Mouse (Mus musculus) cerebellum, adult 2 months (tissue): Measurements from ENCODE around the gene Hoxa2. TPM values are rescaled to one million over a fixed set of nuclear protein-coding genes. Genes with fewer than 3 reads are reported as not detected.

Experiments
- DNase-seq, 2 experiments: peaks; one replicate each; pipeline ENCODE4 v3.0.0; 2021
- H3K27ac ChIP-seq: fragments of 200-500 bp; 2 replicates; pipeline ENCODE4 v1.5.1; 2012; ENCODE audit warnings: low read length, control low read depth, inconsistent platforms; ENCODE audit not compliant: insufficient read depth
- H3K27me3 ChIP-seq: fragments of 200-500 bp; 2 replicates; pipeline ENCODE4 v1.6.1; 2012; ENCODE audit warnings: inconsistent platforms, mild to moderate bottlenecking, low read length, moderate library complexity; ENCODE audit not compliant: control insufficient read depth, insufficient read depth
- H3K4me1 ChIP-seq: fragments of 200-500 bp; 2 replicates; pipeline ENCODE4 v1.6.1; 2011; ENCODE audit warnings: low read length; ENCODE audit not compliant: control insufficient read depth, insufficient read depth
- H3K4me3 ChIP-seq: fragments of 200-500 bp; replicated peaks from 2 replicates; pipeline ENCODE3; 2011; ENCODE audit warnings: mild to moderate bottlenecking, low read depth, low read length, control low read depth; ENCODE audit not compliant: insufficient read depth
- CTCF ChIP-seq: fragments of 200-500 bp; IDR thresholded peaks from 2 replicates; pipeline ENCODE4 v1.5.1; 2011; ENCODE audit warnings: low read depth, mild to moderate bottlenecking, control low read depth, low read length, moderate library complexity, borderline replicate concordance; ENCODE audit not compliant: insufficient read depth
- POLR2A ChIP-seq: fragments of 200-500 bp; IDR thresholded peaks from 2 replicates; pipeline ENCODE4 v1.6.1; 2011; ENCODE audit warnings: low read length, control low read depth, borderline replicate concordance; ENCODE audit not compliant: insufficient read depth
- WGBS: fragments of 180-500 bp; shearing (Covaris S2); methylation state at CpG from one replicate; pipeline ENCODE4 v1.1.7; 2018; 5-methylcytosine and 5-hydroxymethylcytosine counted together
- polyA plus RNA-seq: library from polyadenylated mRNA; depleted of rRNA; stranded (reverse); fragments of >200 nt; gene quantifications from 2 replicates; pipeline ENCODE4 v1.2.3, GENCODE M21; 2012; rRNA removed

Gene Hoxa2
- polyA plus RNA-seq = 1.8 and 2.8 TPM in 2 replicates

DNA sequence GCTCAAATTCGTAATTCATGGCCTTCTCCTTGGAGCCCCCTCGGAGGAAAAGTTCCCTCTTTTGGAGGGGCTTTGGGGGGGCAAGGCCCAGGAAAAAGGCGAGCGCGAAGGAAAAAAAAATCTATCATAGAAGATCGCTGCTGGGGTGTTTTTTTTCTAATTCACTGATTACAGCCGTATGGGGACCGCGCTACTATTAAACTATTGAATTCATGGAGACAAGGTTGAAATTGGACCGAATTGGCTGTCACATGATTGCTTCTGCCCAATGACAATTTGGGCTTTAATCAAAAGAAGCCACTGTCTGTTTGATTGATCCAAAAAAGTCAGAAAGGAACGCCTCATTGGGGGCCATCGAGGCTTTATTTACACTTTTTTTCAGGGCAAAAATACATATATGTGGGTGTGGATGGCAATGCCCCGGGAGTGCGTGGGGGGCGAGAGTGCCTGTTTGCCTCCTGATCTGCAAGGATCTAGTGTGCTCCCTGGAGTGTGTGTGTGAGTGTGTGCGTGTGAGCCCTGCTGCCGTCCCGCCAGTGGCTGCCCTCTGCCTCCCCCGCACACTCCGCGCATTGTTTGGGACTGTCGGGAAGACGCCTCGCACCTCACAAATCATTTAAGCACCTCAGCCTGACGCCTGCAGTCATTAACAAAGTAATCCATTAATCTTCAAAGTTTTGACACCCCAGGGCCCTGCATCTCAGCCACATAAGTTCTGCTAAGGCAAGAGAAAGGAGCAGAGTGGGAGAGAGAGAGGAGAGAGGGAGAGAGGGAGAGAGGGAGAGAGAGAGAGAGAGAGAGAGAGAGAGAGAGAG lies at the start of gene Hoxa2:
TSS of gene Hoxa2 (minus strand) at position 206 of the 815 bp plus-strand sequence.
- DNase-seq = no peak
- TF ChIP-seq CTCF (no peak), POLR2A (no peak)
- peaks cover 18% of the 10 kb centered on the region; the same call in 1 of the 2 replicates for H3K27me3 ChIP-seq
- H3K27ac ChIP-seq = no peak within 1 kb of the TSS
- H3K4me3 ChIP-seq = no peak within 1 kb of the TSS
- no peaks in the 10 kb centered on the region for H3K4me1 ChIP-seq
- WGBS = 6% methylated on average over 25 of the region's 25 CpGs

DNA sequence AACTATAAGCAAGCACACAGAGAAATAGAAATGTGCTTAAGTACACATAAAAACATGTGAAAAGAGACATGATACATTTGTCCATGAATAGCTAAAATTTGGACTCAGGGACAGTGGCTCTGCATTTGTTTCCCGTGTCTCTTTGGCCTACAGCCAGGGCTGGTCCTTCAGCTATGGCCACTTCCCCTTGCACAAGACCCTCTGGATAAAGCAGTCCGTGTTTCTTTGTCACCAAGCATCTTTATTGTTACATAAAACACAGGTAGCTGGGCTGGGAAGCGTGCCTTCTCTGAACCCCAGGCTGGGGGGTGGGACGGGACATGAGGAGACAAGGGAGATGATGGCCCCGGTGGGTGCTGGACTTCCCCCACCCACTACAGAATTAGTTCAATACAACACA lies 49.6 kb upstream of the Hoxa2 start:
- H3K4me1 ChIP-seq = no peaks in the 10 kb centered on the region
- no peak for TF ChIP-seq CTCF
- TF ChIP-seq POLR2A = no peak
- no peak overlapping the region for H3K27ac ChIP-seq
- no peak overlapping the region for H3K4me3 ChIP-seq
- WGBS = 15% methylated on average over 5 of the region's 5 CpGs
- H3K27me3 ChIP-seq = peaks cover 16% of the 10 kb centered on the region; the same call in 1 of the 2 replicates
- DNase-seq = no peak

DNA sequence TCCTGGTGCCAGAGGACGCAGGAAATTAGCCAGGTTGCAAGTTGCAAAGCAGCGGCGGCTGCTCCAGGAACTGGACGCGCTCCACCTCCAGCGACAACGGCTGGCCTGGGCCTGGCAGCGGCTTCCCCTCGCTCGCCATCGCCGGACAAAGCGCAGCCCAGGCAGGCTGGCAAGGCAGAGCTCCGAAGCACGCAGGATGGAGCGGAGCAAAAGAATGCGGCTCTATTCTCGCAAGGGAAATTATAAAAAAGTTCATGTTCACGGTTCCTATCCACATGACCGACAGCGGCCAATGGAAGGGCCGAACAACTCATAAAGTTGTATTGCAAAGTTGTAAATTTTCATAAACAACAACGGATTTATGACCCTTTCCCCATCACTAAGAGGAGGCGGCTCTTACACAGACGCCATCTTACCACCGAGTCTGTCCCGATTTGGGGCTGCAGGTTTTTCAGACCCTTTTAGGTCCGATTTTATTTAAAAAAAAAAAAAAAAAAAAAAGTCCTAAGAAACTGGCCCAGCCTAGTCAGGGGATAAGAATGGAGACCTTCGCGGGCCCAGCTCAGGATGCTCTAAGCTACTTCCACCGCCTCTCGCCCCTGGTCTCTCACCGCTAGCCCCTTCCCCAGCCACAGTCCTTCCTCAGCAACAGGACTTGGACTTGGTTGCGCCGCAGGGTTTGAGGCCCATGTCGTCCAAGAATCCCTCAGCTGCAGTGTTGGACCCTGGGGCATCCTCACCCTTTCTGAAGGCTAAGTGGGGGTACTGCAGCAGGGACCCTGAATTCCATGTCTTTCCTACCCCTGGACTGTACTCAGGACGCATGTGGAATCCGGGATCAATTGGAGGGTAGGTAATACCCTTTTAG lies 48.7 kb upstream of the Hoxa2 start, which contains the start of the genes Hoxa3 and Gm28308:
TSS of gene Hoxa3 (minus strand) at position 218 of the 868 bp plus-strand sequence.
TSS of gene Gm28308 (minus strand) at position 221 of the 868 bp plus-strand sequence.
- 3% methylated on average over 38 of the region's 38 CpGs for WGBS
- no peaks in the 10 kb centered on the region for H3K4me1 ChIP-seq

DNA sequence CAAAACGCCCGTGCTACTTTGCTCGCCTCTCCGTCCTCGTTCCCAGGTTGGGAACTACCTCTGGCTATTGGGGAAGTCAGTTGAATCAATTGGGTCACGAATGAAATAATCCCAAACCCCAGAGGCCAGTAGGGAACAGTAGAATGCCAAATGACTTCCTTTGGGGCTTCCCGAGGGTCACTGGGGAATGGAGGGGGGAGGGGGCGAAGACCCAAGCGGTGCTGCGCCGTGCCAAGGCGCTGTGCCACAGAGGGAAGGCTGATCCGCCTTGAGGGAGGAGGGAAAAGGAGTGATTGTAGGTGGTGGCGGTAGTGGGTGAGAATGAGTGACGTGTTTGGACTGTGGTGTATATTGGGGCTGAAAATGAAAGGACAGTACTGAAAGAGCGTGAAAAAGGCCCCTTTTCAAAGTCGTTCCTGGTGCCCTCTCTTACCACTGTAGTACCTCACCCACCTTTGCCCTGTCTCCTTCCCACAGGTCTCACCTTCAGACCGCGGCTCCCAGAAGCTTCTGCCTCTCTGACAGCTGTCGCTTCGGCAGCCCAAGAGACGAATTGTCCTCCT lies 48.0 kb upstream of the Hoxa2 start:
- H3K4me1 ChIP-seq = no peaks in the 10 kb centered on the region
- 3% methylated on average over 22 of the region's 22 CpGs for WGBS
- H3K27me3 ChIP-seq = peaks cover 14% of the 10 kb centered on the region; the same call in 1 of the 2 replicates
- H3K4me3 ChIP-seq = no peak overlapping the region
- no peak for DNase-seq
- TF ChIP-seq POLR2A (no peak), CTCF (no peak)
- H3K27ac ChIP-seq = no peak overlapping the region

More for the DNA sequence above, 48.7 kb upstream of the Hoxa2 start, which contains the start of the genes Hoxa3 and Gm28308:
- Histone ChIP-seq H3K4me3 (no peak within 1 kb of the TSS), H3K27me3 (peaks cover 14% of the 10 kb centered on the region; the same call in 1 of the 2 replicates), H3K27ac (no peak within 1 kb of the TSS)
- TF ChIP-seq POLR2A (no peak), CTCF (no peak)
- DNase-seq = no peak

DNA sequence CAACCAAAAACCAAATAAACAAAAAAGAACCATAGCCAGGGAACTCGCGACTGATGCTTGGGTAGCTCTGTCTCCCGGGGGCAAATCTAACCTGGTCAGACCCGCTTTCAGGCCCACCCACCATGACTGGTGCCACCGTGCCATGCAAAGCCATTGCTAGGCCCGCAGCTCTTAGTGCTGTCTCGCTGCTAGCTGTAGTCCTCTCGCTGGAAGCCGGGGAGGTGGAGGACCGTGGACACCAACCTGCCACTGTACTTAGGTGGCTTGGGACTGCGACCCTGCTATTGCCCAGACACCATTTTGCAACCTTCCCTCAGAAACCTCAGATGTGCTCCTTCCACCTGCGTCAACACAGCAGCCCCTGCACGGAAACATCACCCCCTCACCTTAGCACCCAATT lies 47.3 kb upstream of the Hoxa2 start:
- 6% methylated on average over 13 of the region's 13 CpGs for WGBS
- Histone ChIP-seq H3K4me3 (no peak overlapping the region), H3K4me1 (no peaks in the 10 kb centered on the region), H3K27ac (no peak overlapping the region), H3K27me3 (peaks cover 15% of the 10 kb centered on the region; the same call in 1 of the 2 replicates)
- no peak for DNase-seq
- no peak for TF ChIP-seq POLR2A
- no peak for TF ChIP-seq CTCF

DNA sequence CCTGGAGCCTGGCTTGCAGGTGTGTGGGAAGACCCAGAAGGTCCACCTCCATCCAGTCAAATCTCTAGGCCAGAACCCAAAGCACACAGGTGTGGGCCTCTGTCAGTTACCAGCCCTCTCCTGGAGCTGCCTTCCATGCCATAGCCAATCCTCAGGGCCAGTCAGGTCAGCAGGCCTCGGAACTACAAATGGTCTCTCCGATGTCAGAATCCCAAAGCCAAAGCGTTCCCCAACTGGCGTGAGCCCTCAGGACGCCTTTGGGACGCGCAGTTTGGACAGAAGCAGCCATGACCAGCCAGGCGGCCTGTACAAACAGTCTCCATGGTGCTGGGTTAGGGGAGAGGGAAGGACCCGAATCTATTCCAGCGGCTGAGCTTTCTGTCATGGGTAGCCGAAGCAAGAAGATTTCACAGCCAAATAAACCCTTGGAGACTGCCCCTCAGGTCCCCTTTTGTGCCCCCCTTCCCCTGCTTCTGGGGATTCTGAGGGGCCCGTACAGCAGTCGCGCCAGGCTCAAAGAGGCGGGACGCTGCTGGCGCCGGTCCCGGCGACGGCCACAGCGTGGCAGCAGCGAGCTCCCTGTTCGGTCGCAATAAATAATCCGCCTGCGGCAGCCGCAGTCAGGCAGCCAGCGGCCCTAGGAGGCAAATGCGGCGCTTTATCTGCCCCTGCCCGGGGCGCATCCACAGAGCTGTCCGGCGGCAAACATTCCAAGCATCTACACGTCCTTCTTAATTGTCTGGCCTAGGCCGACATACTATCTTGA lies 46.7 kb upstream of the Hoxa2 start:
- 1% methylated on average over 37 of the region's 37 CpGs for WGBS
- peak; percentile 53 to 55 for DNase-seq
- H3K27ac ChIP-seq = no peak overlapping the region
- H3K27me3 ChIP-seq = peaks cover 13% of the 10 kb centered on the region; the same call in 1 of the 2 replicates
- no peak overlapping the region for H3K4me3 ChIP-seq
- no peak for TF ChIP-seq POLR2A
- TF ChIP-seq CTCF = peak; percentile 44
- no peaks in the 10 kb centered on the region for H3K4me1 ChIP-seq

DNA sequence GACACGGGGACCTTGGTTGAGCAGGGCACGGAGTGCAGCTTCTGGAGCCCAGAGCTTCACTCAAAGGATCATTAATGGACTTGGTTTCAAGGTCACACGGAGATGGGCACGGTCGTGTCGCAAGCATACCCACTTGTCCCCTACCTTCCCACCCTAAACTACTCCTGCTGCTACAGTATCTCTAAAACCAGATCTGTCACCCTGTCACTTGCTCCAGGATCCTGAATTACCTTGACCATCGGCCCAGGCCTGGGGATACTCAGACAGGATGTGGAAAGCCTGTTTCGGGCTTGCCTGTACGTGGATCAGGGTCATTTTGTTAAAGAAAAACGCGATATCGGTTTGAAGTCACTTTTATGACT lies 45.0 kb upstream of the Hoxa2 start:
- 14% methylated on average over 12 of the region's 12 CpGs for WGBS
- H3K4me3 ChIP-seq = no peak overlapping the region

More for the DNA sequence above, 45.0 kb upstream of the Hoxa2 start:
- peaks cover 11% of the 10 kb centered on the region; the same call in 1 of the 2 replicates for H3K27me3 ChIP-seq
- peak in 1 of 2 experiments; percentile 5 for DNase-seq
- no peaks in the 10 kb centered on the region for H3K4me1 ChIP-seq
- TF ChIP-seq POLR2A = no peak
- TF ChIP-seq CTCF = no peak
- no peak overlapping the region for H3K27ac ChIP-seq
